Mouse (Mus musculus): ENCODE measurements around the gene Ddx55.

- TF ChIP-seq CTCF (IDR thresholded peaks at IDR 0.05; ENCODE audit: control insufficient read depth, insufficient read depth, insufficient read length) (peak; percentile 28), CEBPB (IDR thresholded peaks at IDR 0.05; ENCODE audit: low read depth) (no peak), USF1 (IDR thresholded peaks at IDR 0.05; ENCODE audit: low read depth) (no peak), MAX (IDR thresholded peaks at IDR 0.05) (no peak)
Measured at GRCm38 (mm10) chr5:124602349-124602748, 49.7 kb downstream of the Ddx55 start.

All from C2C12 (cell line).